ENCODE assay signal across 9 mouse cellular contexts in genomic region chr4:54371418-54371957, GRCm38 (mm10).
DNase-seq lines count a peak whose midpoint lies in the region; ATAC-seq lines count a peak whose summit lies in the region.
"Had no signal": no experiment of that assay in that cellular context is flagged by ENCODE, and none has a peak within 500 bp of the region (broad histone marks: within the 10 kb centered on the region; RNA-seq: fewer than 3 reads in every experiment).

No protein-coding gene starts in this region.

- intact Hi-C loops in left cerebral cortex, postnatal 10 days (cut with DNase I): no loop called here

- peak; percentile 78 for ATAC-seq in hindbrain, embryonic 12.5 days (ENCODE audit: low FRiP score)
- peak; percentile 75 for ATAC-seq in neural tube, embryonic 12.5 days (ENCODE audit: low FRiP score, low read depth)

- H3K9ac ChIP-seq in hindbrain, embryonic 12.5 days: no peak overlapping the region
- H3K9ac ChIP-seq in neural tube, embryonic 12.5 days: no peak overlapping the region
- H3K9ac ChIP-seq: lung, embryonic 14.5 days had no signal

- H3K4me3 ChIP-seq in hindbrain, embryonic 12.5 days: no peak overlapping the region
- H3K4me3 ChIP-seq in neural tube, embryonic 12.5 days: no peak overlapping the region

- no peak overlapping the region for H3K4me2 ChIP-seq in hindbrain, embryonic 12.5 days (replicated peaks)
- no peak overlapping the region for H3K4me2 ChIP-seq in neural tube, embryonic 12.5 days (replicated peaks)
- H3K4me2 ChIP-seq: lung, embryonic 14.5 days had no signal

- H3K27ac ChIP-seq in hindbrain, embryonic 12.5 days: peak overlapping the region; percentile 62
- no peak overlapping the region for H3K27ac ChIP-seq in neural tube, embryonic 12.5 days

- 9% methylated on average over 7 of the region's 7 CpGs for WGBS in hindbrain, embryonic 12.5 days
- 19% methylated on average over 7 of the region's 7 CpGs for WGBS in neural tube, embryonic 12.5 days

- H3K36me3 ChIP-seq in hindbrain, embryonic 12.5 days: no peaks in the 10 kb centered on the region
- H3K36me3 ChIP-seq in neural tube, embryonic 12.5 days: no peaks in the 10 kb centered on the region

- peak; percentile 6 to 24 for DNase-seq in left cerebral cortex, adult 9 months (ENCODE audit: low spot score in 2 of 2)
- DNase-seq in left cerebral cortex, postnatal 10 days (ENCODE audit: extremely low spot score in 1 of 2, low spot score in 2 of 2): no peak
- peak; percentile 60 for DNase-seq in embryo, embryonic 11 days
- DNase-seq in kidney, adult 18-20 months: no peak
- DNase-seq in spleen, postnatal 14 days (ENCODE audit: low spot score in 2 of 2): no peak
- DNase-seq in spleen, adult 18-20 months: no peak
- DNase-seq: lung, embryonic 14.5 days had no signal

- no peaks in the 10 kb centered on the region for H3K27me3 ChIP-seq in hindbrain, embryonic 12.5 days
- no peaks in the 10 kb centered on the region for H3K27me3 ChIP-seq in neural tube, embryonic 12.5 days (replicated peaks)

- H3K9me3 ChIP-seq in hindbrain, embryonic 12.5 days (replicated peaks): no peaks in the 10 kb centered on the region
- no peaks in the 10 kb centered on the region for H3K9me3 ChIP-seq in neural tube, embryonic 12.5 days

- peaks cover 40% of the 10 kb centered on the region for H3K4me1 ChIP-seq in hindbrain, embryonic 12.5 days
- peaks cover 27% of the 10 kb centered on the region for H3K4me1 ChIP-seq in neural tube, embryonic 12.5 days

Comparison
In these comparisons a context has a peak if more than half of its experiments do, and no peak if none do; other contexts are left out.
1. DNase-seq: peak in left cerebral cortex, adult 9 months (2 of 2) and embryo, embryonic 11 days (single experiment); none in left cerebral cortex, postnatal 10 days (0 of 2), kidney, adult 18-20 months (single experiment), spleen, postnatal 14 days (0 of 2) and spleen, adult 18-20 months (0 of 2).